Mouse (Mus musculus): ENCODE measurements around the gene Fbxo46. TPM values are rescaled to one million over a fixed set of nuclear protein-coding genes. Genes with fewer than 3 reads are reported as not detected.

The Fbxo46 gene
- polyA plus RNA-seq, 1 experiment = 7.9 TPM

DNA sequence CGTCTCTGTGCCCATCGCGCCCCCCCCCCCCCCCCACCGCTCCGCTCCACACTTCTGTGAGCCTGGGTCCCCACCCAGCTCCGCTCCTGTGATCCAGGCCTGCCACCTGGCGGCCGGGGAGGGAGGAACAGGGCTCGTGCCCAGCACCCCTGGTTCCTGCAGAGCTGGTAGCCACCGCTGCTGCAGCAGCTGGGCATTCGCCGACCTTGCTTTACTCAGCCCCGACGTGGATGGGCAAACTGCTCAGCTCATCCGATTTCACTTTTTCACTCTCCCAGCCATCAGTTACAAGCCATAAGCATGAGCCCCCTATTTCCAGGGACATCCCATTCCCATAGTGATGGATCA, 26.5 kb upstream of the Fbxo46 start:
- no peak for DNase-seq (ENCODE audit: low read depth)

DNA sequence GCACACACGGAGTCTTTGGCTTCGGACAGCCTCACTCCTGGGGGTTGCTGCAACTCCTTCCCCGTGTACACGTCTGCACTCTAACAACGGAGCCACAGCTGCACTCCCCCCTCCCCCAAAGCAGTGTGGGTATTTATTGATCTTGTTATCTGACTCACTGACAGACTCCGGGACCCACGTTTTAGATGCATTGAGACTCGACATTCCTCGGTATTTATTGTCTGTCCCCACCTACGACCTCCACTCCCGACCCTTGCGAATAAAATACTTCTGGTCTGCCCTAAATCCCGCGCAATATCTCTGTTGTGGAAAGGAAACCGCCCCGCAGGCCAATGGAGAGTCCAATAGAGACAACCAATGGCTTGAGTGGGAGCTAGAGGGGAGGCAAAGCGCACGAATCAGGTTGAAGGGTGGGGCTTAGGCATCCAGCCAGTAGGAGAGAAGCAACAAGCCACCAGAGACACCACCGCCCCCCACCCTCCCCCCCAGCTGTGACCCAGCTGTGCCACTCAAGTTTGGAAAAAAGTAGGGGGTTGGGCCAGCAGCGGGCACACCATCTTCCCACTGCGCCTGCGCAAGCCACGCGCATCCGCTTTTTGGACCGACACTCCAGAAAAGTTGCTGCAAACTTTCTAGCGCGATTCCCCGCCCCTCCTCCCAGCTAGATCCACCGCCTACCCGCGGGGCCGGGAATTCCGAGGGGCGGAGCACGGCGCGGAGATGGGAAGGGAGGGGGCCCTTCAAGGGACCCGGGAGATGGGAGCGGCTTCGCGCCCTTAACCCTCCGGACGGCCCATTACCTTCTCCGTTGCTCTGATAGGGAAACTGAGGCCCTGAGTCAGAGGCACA, 25.9 kb upstream of the Fbxo46 start:
- DNase-seq (ENCODE audit: low read depth) = peak; percentile 40

DNA sequence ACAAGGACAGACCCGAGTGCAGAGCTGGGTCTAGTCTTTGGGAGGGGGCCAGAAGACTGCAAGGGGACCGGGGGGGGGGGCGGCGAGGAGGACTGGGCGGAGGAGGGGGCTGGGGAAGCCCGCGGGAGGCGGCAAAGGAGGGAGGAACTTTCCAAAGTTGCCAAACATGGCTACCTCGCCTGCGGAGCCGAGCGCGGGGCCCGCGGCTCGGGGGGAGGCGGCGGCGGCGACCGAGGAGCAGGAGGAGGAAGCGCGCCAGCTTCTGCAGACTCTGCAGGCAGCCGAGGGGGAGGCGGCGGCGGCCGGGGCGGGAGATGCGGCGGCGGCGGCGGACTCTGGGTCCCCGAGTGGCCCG, 25.2 kb upstream of the Fbxo46 start, which contains the start of gene Six5:
Six5 (plus strand) TSS at position 124 of the 355 bp plus-strand sequence.
- no peak for DNase-seq (ENCODE audit: low read depth)

DNA sequence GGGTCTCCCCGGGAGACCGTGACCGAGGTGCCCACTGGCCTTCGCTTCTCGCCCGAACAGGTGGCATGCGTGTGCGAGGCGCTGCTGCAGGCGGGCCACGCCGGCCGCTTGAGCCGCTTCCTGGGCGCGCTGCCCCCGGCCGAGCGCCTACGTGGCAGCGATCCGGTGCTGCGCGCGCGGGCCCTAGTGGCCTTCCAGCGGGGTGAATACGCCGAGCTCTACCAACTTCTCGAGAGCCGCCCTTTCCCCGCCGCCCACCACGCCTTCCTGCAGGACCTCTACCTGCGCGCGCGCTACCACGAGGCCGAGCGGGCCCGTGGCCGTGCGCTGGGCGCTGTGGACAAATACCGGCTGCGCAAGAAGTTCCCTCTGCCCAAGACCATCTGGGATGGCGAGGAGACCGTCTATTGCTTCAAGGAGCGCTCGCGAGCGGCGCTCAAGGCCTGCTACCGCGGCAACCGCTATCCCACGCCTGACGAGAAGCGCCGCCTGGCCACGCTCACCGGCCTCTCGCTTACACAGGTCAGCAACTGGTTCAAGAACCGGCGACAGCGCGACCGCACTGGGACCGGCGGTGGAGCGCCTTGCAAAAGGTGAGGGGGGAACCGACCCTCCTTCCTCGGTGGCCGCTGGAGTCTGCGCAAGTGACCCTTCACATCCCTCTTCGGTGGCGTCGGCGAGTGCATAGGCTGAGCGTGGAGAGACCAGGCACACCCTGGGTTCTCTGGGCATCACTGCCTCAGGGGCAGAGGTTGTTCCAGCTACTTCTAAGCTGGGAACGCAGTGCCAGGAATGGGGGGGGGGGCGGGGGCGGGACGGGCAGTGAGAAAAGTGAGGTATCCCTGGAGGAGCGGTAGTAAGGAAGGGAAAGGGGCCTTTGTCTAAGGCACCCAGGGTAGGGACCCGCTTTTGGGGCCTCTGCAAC, 24.6 kb upstream of the Fbxo46 start:
- DNase-seq (ENCODE audit: low read depth) = no peak

DNA sequence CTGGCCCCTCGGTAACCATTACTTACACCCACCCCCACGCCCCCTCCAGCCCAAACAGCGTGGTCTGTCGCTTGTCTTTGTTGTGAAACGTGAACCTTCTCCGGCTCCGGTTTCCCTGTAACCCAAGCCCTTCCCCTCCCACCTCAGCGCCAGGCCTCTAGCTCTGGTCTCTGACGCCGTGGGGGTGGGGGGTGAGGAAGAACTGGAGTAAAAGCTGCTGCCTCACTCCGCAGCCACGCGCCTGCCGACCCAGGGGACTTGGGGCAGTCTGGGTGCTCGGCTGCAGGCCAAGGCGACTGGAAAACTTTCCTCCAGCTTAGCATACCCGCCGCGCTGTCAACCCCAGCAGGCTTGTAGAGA, 23.9 kb upstream of the Fbxo46 start:
- no peak for DNase-seq (ENCODE audit: low read depth)

DNA sequence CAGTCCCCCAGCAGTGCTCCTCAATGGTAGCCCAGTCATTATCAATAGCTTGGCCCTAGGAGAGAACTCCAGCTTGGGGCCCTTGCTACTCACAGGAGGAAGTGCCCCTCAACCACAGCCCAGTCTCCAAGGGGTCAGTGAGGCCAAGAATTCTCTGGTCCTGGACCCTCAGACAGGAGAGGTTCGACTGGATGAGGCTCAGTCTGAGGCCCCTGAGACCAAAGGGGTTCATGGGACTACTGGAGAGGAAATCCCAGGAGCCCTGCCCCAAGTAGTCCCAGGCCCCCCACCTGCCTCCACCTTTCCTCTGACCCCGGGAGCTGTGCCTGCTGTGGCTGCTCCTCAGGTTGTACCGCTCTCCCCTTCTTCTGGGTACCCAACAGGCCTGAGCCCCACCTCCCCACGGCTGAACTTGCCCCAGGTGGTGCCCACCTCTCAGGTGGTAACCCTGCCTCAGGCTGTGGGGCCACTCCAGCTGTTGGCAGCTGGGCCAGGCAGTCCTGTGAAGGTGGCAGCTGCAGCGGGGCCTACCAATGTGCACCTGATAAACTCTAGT, 23.2 kb upstream of the Fbxo46 start:
- no peak for DNase-seq (ENCODE audit: low read depth)

DNA sequence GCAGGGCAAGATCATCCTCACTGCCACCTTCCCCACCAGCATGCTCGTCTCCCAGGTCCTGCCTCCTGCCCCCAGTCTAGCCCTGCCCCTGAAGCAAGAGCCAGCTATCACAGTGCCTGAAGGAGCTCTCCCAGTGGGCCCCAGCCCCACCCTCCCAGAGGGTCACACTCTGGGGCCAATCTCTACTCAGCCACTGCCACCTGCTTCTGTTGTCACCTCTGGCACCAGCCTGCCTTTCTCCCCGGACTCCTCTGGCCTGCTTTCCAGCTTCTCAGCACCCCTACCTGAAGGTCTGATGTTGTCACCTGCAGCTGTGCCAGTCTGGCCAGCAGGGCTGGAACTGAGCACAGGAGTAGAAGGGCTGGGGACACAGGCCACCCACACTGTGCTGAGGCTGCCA, 22.4 kb upstream of the Fbxo46 start:
- no peak for DNase-seq (ENCODE audit: low read depth)

DNA sequence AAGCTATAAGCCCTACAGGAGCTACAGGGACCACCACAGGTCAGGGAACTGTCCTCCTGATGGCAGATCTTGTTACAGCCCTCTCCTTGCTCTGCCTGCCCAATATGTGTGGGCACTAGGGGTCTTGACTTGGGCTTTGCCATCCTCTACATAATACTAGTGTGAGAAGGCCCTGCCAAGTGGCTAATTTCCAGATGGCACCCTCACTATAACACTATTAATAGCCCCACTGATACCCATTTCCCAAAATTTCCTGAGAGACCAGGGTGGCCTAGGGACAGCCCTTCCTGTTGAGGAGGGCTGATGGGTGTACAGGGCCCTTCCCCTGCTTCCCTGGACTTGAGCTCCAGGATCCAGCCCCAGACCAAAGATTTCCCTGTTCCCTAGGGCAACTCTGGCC, 21.8 kb upstream of the Fbxo46 start:
- no peak for DNase-seq (ENCODE audit: low read depth)

DNA sequence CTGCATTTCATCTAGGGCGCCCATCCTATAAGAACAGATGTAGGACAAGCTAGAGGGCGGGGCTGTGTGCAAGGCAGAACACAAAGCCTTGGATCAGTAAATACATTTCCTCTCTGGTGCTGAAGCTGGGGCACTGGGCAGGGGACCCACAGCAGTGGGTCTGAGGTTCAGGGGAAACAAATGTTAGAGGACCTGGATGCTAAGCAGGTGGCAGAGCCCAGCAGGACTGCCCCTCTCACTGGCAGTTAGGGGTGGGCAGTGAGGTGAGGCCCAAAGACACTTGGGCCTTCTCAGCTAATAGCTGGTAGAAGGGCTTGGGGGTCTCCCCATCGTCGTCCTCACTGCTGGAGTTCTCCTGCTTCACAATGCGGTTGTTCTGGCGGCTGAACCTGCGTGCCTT, 20.8 kb upstream of the Fbxo46 start:
- no peak for DNase-seq (ENCODE audit: low read depth)

DNA sequence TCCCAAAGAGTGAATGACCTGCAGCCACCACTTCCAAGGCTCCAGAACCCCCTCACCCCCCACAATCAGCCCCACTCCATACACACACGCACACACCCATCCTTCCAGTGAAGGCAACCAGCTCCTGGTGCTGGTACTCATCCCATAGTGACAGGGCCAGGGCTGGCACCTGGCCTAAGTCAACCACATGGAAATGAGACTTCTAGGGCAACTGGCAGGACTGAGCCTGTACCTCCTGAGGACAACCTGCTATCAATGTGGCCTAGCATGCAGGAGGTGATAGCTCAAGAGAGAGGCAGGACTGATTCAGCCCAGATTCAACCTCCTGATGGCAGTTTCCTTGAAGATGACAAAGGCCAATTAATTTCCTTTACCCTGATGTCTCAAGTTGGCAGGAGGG, 19.4 kb upstream of the Fbxo46 start:
- no peak for DNase-seq (ENCODE audit: low read depth)

DNA sequence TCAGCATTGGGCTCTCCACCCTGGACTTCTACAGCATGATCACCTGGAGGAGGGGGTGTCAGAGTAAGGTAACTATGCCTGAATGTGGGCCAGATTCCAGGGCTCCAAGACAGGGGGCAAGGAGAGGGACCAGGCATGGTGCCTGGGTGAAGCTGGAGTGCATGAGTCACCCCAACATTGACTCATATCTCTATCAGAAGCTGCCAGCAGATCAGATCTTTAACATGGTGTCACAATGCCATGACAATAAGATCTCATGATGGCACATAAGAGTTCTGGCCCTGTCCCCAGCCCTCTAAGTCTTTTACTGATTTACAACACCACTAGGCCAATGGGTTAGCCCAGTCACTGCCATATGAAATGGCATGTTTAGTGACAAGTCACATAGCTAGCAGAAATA, 15.9 kb upstream of the Fbxo46 start:
- DNase-seq (ENCODE audit: low read depth) = no peak

DNA sequence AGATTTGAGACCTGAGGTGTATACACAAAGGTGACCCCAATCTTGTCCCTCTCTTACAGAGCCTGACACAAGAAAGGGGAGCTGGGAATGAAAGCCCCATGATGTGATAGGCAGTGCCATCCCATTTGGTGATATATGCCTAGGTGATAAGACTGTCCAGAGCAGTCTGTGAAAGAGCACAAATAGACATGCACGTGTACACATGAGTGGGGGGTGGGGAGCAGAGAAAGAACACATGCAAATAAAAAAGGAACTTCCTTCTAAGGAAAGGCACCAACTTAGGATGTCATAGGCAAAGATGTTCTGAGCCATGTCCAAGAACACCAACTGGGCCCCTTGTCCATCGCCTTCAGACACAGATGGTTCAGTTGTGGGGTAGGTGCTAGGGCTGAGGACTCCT, 15.2 kb upstream of the Fbxo46 start:
- DNase-seq (ENCODE audit: low read depth) = no peak

DNA sequence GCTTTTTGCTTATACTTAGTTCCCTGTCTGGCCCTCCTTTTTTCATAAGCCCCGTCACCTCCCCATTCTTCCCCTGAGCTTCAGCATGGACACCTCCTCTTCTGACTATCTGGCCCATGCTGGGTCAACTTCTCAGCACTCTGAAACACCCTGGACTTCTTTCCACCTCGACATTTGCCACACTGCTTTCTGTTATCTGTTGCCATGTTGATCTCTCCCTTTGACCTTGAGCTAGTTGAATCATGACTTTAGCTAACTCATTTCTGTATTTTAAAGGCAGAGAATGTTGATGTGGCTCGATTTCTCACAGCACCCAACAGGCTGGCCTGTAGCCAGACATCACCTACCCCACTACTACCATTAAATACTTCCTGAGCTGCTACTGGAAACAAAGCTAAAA, 12.2 kb upstream of the Fbxo46 start:
- no peak for DNase-seq (ENCODE audit: low read depth)

DNA sequence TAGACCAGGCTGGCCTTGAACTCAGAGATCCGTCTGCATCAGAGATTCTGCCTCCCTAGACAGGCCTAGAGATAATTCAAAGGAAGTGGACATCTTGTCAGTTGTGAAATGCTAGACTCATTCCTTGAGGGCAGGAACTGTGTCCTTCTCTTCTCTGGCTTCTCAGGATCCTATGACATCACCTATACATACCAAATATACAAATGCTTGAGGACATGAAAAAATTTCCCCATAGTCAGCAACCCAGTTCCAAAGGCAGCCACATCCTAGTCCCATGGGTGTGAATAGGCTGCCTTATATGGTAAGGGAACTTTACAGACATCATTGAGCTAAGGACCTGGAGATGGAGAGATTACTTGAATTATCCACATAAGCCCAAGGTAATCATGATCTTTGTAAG, 10.1 kb upstream of the Fbxo46 start:
- DNase-seq (ENCODE audit: low read depth) = no peak

DNA sequence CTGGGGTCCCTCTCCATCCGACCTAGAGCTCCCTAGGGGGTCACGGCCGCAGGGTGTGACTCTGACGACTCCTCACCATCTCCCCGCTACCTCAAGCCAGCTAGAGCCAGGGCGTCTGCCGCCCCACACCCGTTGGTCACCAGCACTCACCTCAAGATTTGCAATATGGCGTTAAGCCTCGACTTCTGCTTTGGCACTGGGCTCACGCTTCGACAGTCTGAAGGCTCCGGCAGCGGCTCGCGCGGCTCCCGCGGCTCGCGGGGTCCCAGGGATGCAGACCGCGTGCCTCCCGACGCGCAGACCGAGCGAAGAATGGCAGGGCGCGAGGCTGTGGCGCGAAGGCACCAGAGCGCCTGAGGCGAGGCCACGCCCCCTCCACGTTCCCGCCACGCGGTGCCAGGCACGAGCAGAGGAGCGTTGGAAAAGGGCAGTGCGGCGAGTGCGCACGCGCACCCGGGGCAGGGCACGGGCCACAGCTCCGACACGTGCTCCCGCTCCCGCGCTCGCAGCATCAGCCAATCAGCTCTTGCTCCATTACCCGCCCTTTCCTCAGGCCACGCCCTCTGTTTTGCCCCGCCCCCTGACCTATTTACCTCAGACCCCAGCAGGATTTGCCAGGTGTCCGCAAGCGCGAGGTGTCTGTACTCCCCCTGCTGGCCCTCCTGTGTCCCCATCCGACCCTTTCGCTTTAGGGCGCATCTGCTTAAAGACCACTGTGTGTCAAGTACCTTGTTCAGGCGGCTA, 1.5 kb upstream of the Fbxo46 start, which contains the start of gene Gm4969:
Gm4969 (minus strand) TSS at position 341 of the 744 bp plus-strand sequence.
- no peak for DNase-seq (ENCODE audit: low read depth)

DNA sequence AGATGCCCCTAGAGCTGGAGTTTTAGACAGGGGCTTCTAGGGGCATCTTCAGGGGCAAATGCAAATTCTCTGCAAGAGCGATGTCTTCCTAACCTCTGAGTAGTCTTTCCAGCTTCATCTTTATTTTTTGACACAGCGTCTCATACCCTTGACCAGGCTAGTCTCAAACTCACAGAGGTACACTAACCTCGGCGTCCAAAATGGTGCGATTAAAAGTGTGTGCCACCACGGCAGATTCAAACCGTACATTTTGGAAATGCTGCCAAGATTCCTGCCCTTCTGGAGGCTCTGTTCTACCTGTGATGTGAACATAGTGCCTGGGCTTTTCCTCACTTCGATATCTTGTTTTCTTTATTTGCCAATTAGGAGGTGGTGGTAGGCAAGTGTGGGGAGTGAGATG, 576 bp upstream of the Fbxo46 start:
- DNase-seq (ENCODE audit: low read depth) = no peak

DNA sequence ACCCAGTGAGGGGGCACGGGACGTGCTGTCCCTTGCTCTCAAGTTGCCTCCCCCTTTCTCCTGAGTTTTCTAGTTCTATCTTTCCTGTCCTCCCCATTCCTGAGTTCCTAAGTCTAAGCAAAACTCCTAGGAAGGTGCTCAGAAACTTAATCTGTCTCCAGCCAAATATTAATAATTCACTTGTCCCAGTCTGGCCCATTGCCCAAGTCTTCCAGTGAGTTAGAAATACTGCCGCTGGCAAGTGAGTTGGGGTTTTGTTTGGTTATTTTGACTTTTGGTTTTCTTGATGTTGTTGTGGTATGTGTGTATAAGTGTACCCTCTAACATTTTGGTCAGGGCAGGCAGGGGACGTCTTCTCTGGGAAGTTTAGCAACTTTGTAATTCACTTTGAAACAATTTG, 2.0 kb downstream of the Fbxo46 start:
- no peak for DNase-seq (ENCODE audit: low read depth)

DNA sequence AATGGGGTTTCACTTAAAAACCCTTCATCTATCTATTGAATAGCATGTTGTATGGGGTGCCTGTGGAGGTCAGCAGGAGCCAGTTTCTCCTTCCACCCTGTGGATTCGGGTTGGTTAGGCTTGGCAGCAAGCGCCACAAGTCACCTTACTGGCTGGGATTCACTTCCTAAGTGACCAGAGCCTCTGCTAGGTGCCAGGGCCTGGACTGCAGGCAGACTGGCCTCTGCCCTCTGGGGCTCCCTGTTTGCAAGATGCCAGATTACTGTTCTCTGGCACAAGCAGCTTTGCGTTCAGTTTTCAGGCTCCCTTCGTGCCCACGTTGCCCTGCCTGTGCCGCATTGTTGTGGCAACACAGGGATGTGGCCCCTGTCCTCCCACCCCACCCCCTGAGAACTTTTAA, 5.1 kb downstream of the Fbxo46 start:
- no peak for DNase-seq (ENCODE audit: low read depth)

DNA sequence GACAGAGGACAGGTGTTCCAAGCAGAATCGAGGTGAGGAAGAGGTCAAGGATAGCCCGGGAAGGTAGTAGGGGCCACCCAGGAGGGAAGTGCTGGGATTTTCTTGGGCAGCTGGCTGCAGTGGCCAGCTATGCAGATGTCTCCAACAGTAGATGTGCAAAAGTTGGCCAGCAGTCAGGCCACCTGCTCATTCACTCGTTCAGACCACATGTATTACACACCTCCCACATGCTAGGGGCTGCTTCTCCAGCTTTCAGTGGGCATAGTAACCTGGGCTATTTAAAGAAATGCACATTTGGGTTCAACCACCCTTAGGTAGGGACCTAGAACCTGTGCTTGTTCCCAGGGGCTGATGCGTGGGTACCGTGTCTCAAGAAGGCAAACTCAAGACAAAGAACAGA, 8.1 kb downstream of the Fbxo46 start:
- no peak for DNase-seq (ENCODE audit: low read depth)

DNA sequence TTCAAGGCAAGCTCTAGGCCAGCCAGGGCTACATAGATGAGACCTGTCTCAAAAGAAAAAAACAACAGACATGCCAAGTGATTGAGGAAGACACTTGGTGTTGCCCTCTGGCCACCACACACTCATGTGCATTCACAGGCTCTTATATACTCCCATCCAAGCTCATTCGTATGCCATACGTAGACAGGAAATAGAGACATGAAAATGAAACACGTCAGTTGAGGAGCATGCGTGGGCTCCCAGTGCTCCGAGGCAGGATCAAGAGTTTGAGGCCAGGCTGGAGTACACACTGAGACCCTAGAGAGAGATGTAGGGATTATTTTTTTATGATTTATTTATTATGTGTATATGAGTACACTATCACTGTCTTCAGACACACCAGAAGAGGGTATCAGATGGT, 9.7 kb downstream of the Fbxo46 start:
- no peak for DNase-seq (ENCODE audit: low read depth)

DNA sequence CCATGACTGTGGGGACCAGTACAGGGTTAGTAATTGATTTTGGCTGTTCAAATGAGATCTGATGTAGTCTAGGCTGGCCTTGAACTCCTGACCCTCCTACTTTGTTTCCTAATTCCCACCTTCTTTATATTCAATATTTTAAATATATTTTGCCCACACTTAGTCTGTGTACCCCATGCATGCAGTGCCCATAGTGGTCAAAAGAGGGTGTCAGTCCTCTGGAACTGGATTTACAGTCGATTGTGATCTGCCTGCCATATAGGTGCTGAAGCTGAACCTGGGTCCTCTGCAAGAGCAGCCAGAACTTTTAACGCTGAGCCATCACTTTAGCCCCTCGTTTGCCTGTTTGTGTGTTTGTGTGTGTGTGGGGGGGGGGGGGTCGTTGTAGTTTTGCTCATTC, 11.0 kb downstream of the Fbxo46 start:
- no peak for DNase-seq (ENCODE audit: low read depth)

DNA sequence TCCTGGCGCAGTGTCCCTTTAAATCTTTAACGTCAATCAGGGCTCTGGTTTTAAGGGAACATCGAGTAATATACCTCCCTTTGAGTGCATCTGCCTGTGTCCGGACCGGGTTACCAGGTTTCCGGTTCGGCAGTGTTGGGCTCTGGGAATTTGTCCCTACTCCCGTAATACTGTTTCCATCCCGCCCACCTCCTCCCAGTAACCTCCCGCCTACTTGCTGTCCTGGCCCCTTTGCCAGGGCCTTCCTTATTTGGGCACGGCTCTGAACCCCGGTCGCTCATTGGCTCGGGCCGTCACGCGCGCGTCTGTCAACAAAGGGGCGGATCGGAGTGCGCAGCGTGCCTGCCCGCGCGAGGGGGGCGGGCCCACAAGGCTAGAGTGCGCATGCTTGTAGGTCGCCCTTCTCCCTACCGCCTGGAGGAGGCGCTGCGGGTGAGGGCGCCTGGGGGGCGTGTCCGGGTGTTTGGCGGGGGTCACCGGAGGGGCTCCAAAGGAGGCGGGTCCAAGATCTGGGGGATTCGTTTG, 11.7 kb downstream of the Fbxo46 start:
- peak; percentile 85 for DNase-seq (ENCODE audit: low read depth)

All from gonadal fat pad, adult 2 months (tissue).